Mouse (Mus musculus) liver, embryonic 14.5 days (tissue): ENCODE measurements around the gene Xndc1. TPM values are rescaled to one million over a fixed set of nuclear protein-coding genes. Genes with fewer than 3 reads are reported as not detected.

Source experiments
- ATAC-seq: fragments of 200-750 bp; cut with Nextera tagmentation; 2 replicates; pipeline ENCODE4 v1.8.0; 2017; ENCODE audit warnings: moderate number of reproducible peaks, mild to moderate bottlenecking, moderate library complexity; ENCODE audit not compliant: insufficient read depth
- DNase-seq, 3 experiments: peaks; one replicate each; pipeline ENCODE4 v3.0.0-alpha.2; 2012 to 2013; ENCODE audit warnings: low read depth in 3 of 3, low spot score in 3 of 3
- H3K27ac ChIP-seq: fragments of 300-500 bp; sonication (generic); 2 replicates; pipeline ENCODE4 v1.5.1; 2014; ENCODE audit warnings: moderate library complexity, mild to moderate bottlenecking, control low read depth, inconsistent platforms
- H3K27me3 ChIP-seq: fragments of 300-500 bp; sonication (generic); 2 replicates; pipeline ENCODE4 v1.6.1; 2014; ENCODE audit warnings: mild to moderate bottlenecking, low read length, moderate library complexity; ENCODE audit not compliant: control insufficient read depth, insufficient read depth
- H3K36me3 ChIP-seq: fragments of 300-500 bp; sonication (generic); replicated peaks from 2 replicates; pipeline ENCODE4 v1.6.1; 2014; ENCODE audit warnings: low read depth; ENCODE audit not compliant: control insufficient read depth, insufficient read depth
- H3K4me1 ChIP-seq, 2 experiments: fragments of 200-500 bp in 1 of 2; fragments of 300-500 bp in 1 of 2; sonication (generic) in 1 of 2; replicated peaks; 2 replicates each; pipeline ENCODE4 v1.6.1; 2012 to 2014; ENCODE audit warnings: antibody characterized with exemption in 1 of 2, inconsistent platforms in 1 of 2, low read length in 1 of 2; ENCODE audit not compliant: control insufficient read depth in 2 of 2, insufficient read depth in 2 of 2
- H3K4me2 ChIP-seq: fragments of 300-500 bp; sonication (generic); 2 replicates; pipeline ENCODE4 v1.6.1; 2014; ENCODE audit warnings: low read depth, mild to moderate bottlenecking, control low read depth, moderate library complexity
- H3K4me3 ChIP-seq, 2 experiments: fragments of 200-500 bp in 1 of 2; fragments of 300-500 bp in 1 of 2; sonication (generic) in 1 of 2; 2 replicates each; pipeline ENCODE4 v1.5.1; 2012 to 2014; ENCODE audit warnings: low read depth in 2 of 2, low read length in 2 of 2, mild to moderate bottlenecking in 2 of 2, control low read depth in 1 of 2, inconsistent platforms in 1 of 2, moderate library complexity in 1 of 2; ENCODE audit not compliant: insufficient read depth in 1 of 2
- H3K9ac ChIP-seq: fragments of 300-500 bp; sonication (generic); replicated peaks from 2 replicates; pipeline ENCODE4 v1.6.1; 2014; ENCODE audit warnings: mild to moderate bottlenecking, control low read depth, moderate library complexity
- H3K9me3 ChIP-seq: fragments of 300-500 bp; sonication (generic); 2 replicates; pipeline ENCODE4 v1.6.1; 2016; ENCODE audit warnings: low read length, mixed read lengths; ENCODE audit not compliant: control insufficient read depth
- CTCF ChIP-seq: IDR thresholded peaks from 2 replicates; pipeline ENCODE4 v1.5.1; 2016; ENCODE audit warnings: antibody characterized with exemption, low read depth, control low read depth
- EP300 ChIP-seq: IDR thresholded peaks from 2 replicates; pipeline ENCODE4 v1.6.1; 2016; ENCODE audit warnings: antibody characterized with exemption, low read depth
- WGBS: fragments of 180-500 bp; shearing (Covaris S2); extraction: QIAGEN DNeasy Blood & Tissue Kit; methylation state at CpG from one replicate; pipeline ENCODE4 v1.1.7; 2014; ENCODE audit not compliant: insufficient replicate concordance; 5-methylcytosine and 5-hydroxymethylcytosine counted together
- polyA plus RNA-seq, 2 experiments: library from polyadenylated mRNA; depleted of rRNA in 1 of 2; stranded (reverse) in 1 of 2; unstranded in 1 of 2; fragments of >200 nt; fragmentation: Nextera tagmentation in 1 of 2; extraction: Ambion mirVana in 1 of 2; gene quantifications; 2 replicates each; pipeline versions ENCODE4 v1.2.1 to v1.2.3; 2012 to 2014

Xndc1 gene
- 14.7 and 16.0 TPM in 2 replicates for polyA plus RNA-seq (2012; rRNA removed)
- polyA plus RNA-seq (2014; fragmentation: Nextera tagmentation; extraction: Ambion mirVana) = 5.4 and 6.3 TPM in 2 replicates

- Histone ChIP-seq H3K36me3 (no peaks in the 10 kb centered on the region; the same call in 1 of the 2 replicates), H3K27ac (peak within 1 kb of the TSS; percentile 43), H3K4me1 (peaks cover 20 to 22% of the 10 kb centered on the region in 2 experiments), H3K9me3 (no peaks in the 10 kb centered on the region), H3K4me3 (peak within 1 kb of the TSS; percentile 77 to 99), H3K4me2 (peak within 1 kb of the TSS; percentile 93), H3K27me3 (no peaks in the 10 kb centered on the region), H3K9ac (peak within 1 kb of the TSS; percentile 79)
- under 1% methylated on average over 56 of the region's 56 CpGs for WGBS
- ATAC-seq = peak; percentile 98
- peak; percentile 78 to 86 (median 82) for DNase-seq
- TF ChIP-seq CTCF = no peak
- TF ChIP-seq EP300 = no peak
Measured at GRCm38 (mm10) chr7:102065046-102065891, at the start of gene Xndc1, which contains the start of the genes Rnf121 and Xntrpc. Gene Xndc1 (plus strand): TSS chr7:102065511. Gene Rnf121 (minus strand): TSS chr7:102065469. Gene Xntrpc (plus strand): TSS chr7:102065713.

GRCm38 (mm10) chr7:102016936-102017335, 48.4 kb upstream of the Xndc1 start:
- WGBS = 71% methylated on average over 4 of the region's 4 CpGs
- no peak for DNase-seq
- TF ChIP-seq EP300 = no peak
- no peak for TF ChIP-seq CTCF
- Histone ChIP-seq H3K27me3 (no peaks in the 10 kb centered on the region), H3K27ac (no peak overlapping the region), H3K4me3 (no peak overlapping the region), H3K4me2 (peak overlapping the region; percentile 32; the same call in 1 of the 2 replicates), H3K4me1 (no peaks in the 10 kb centered on the region), H3K36me3 (peaks cover 63% of the 10 kb centered on the region), H3K9ac (no peak overlapping the region), H3K9me3 (no peaks in the 10 kb centered on the region)
- ATAC-seq = no peak

- ATAC-seq = no peak
- no peak overlapping the region for H3K4me3 ChIP-seq
- no peaks in the 10 kb centered on the region for H3K9me3 ChIP-seq
- TF ChIP-seq CTCF (no peak), EP300 (no peak)
- no peak overlapping the region for H3K27ac ChIP-seq
- H3K36me3 ChIP-seq = peaks cover 59% of the 10 kb centered on the region
- H3K27me3 ChIP-seq = no peaks in the 10 kb centered on the region
- 69% methylated on average over 5 of the region's 5 CpGs for WGBS
- peak overlapping the region; percentile 32 for H3K4me2 ChIP-seq
- H3K9ac ChIP-seq = no peak overlapping the region
- no peaks in the 10 kb centered on the region for H3K4me1 ChIP-seq
- no peak for DNase-seq
Measured at GRCm38 (mm10) chr7:102017452-102017851, 47.9 kb upstream of the Xndc1 start.

GRCm38 (mm10) chr7:102018034-102018433, 47.3 kb upstream of the Xndc1 start:
- peaks cover 59% of the 10 kb centered on the region for H3K36me3 ChIP-seq
- H3K9me3 ChIP-seq = no peaks in the 10 kb centered on the region

GRCm38 (mm10) chr7:102018590-102018989, 46.7 kb upstream of the Xndc1 start, which contains the start of gene Il18bp:
Gene Il18bp (minus strand): TSS chr7:102018690.
- Histone ChIP-seq H3K27ac (no peak within 1 kb of the TSS), H3K27me3 (no peaks in the 10 kb centered on the region), H3K9me3 (no peaks in the 10 kb centered on the region), H3K4me3 (no peak within 1 kb of the TSS), H3K36me3 (peaks cover 53% of the 10 kb centered on the region), H3K4me1 (no peaks in the 10 kb centered on the region), H3K9ac (no peak within 1 kb of the TSS), H3K4me2 (peak within 1 kb of the TSS; percentile 32)
- no peak for ATAC-seq
- no peak for DNase-seq
- TF ChIP-seq EP300 (no peak), CTCF (no peak)
- 75% methylated on average over 3 of the region's 3 CpGs for WGBS

More at GRCm38 (mm10) chr7:102018034-102018433, 47.3 kb upstream of the Xndc1 start:
- DNase-seq = no peak
- Histone ChIP-seq H3K4me1 (no peaks in the 10 kb centered on the region), H3K27me3 (no peaks in the 10 kb centered on the region), H3K9ac (no peak overlapping the region), H3K27ac (no peak overlapping the region), H3K4me3 (no peak overlapping the region), H3K4me2 (no peak overlapping the region)
- 72% methylated on average over 7 of the region's 7 CpGs for WGBS
- ATAC-seq = no peak
- no peak for TF ChIP-seq EP300
- TF ChIP-seq CTCF = no peak
